Mouse (Mus musculus) natural killer cell, adult 2 months (primary cell): ENCODE data around the gene Zbtb7a.

Experiments used
- DNase-seq, 2 experiments: peaks; one replicate each; pipeline ENCODE4 v3.0.0; 2022; ENCODE audit warnings: low spot score in 2 of 2

Zbtb7a gene

DNA sequence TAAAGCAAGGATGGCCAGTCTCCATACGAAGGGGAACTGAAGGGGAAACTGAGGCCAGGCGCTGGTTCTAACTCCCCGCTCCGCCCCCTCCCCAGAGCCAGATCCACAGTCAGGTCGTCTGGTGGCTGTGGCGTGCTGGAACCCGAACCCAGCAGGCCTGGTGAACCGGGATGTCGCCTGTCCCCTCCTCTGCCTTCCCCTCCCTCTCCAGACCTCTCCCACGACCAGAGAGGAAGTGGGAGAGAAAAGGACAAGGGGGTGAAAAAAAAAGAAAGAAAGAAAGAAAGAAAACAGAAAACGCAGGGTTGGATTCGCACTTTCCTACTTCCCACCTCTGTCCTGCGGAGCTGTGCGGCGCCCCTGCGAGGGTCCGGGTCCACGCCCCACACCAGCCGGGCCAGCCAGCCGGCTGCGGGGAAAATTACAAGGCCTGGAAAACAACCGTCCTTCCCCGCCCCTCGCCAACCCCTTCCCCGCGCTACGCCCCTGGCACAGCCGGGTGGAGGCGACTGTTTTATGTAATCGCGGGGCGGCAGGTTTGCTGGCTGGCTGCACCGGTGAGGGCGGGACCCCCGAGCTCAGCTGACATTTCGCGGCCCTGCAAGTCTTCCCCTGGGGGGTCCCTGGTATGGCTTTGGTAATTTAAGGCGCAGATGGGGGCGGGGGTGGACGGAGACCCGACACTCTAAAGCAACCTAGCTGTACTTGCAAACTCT lies at the start of gene Zbtb7a:
Gene Zbtb7a, plus strand, starts transcription at position 255 of the 716 bp plus-strand sequence.
- no peak for DNase-seq

DNA sequence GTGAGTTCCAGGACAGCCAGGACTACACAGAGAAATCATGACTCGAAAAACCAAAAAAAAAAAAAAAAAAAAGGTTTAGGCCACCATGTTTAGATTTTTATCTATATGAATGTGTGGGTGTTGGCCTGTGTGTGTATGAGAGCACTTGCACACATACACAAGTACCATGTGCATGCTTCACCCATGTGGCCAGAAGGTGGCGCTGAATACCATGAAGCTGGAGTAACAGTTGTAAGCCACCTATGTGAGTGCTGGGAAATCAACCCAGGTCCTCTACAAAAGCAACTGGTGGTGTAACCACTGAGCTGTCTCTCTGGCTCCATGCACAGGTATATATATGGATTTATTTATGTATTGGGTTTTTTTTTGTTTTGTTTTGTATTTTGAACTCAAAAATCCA lies 48.0 kb upstream of the Zbtb7a start:
- peak in 1 of 2 experiments; percentile 36 for DNase-seq

DNA sequence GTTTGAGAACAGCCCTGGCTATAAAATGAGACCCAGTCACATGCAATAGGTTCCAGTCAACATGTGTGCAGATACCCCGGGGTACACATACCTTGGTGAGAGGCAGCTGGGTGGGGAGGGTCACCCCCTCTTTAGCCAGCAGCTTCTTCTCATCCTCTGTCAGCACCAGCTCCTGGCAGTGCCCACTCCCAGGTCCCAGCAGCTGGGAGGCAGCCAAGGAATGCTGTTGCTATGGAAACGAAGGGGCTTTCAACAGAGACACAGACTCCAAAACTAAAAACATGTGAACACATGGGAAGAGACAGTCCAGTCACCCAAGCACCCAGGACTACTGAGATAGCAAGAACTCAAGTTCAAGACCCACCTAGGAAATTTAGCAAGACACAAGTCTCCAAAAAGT lies 45.8 kb upstream of the Zbtb7a start:
- DNase-seq: no peak

DNA sequence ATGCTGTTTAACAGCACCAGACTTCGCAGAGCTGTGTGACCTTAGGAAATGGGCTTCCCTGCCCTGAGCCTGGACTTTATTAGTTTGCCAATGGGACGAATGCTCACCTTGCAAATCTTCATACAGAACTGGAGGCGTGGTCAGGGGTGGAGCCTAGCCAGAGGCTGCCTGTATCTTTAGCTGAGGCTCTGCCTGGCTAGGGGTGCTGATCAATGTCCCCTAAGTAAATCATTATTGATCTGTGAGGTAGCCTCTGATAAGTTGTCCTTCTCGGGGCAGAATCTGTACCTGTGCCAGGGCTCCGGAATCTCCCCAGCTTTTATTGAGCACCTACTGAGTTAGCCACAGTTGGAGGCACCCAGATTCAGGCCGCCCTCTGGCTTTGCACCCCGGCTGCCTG lies 44.4 kb upstream of the Zbtb7a start:
- no peak for DNase-seq

DNA sequence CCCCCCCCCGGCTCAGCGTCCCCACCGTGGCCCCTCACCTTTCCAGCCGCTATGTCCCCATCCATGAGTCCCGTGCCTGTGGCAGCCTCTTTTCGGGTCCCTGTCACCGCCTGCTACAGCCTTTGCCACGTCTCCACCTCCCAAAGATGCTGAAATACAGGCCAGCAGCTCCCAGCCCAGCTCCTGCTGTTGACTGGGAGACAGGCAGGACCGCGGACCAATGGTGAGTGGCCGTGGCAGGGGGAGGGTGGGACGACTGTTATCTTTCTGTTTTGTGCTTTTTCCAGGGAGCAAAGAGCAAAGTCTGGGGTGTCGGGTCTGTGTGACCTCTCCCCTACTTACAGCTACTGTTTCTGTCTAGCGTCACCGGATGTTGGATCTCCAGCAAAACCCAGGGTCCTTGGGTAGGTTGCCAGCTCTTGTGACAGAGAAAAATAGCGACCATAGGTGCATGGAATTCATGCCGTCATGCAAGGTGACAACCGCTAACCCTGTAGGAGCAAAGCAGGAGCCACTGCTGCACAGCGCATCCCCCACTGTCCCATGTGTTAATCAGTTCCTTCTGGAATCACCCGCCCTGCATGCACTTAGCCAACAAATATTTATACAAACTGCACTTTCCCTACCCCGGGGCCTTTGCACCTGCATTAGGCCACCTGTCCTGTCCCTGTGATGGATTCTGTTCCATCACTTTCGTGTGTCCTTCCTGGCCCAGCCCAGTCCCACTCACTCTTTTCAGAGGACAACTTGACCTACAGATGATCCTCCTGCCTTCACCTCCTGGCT lies 42.4 kb upstream of the Zbtb7a start:
- no peak for DNase-seq

DNA sequence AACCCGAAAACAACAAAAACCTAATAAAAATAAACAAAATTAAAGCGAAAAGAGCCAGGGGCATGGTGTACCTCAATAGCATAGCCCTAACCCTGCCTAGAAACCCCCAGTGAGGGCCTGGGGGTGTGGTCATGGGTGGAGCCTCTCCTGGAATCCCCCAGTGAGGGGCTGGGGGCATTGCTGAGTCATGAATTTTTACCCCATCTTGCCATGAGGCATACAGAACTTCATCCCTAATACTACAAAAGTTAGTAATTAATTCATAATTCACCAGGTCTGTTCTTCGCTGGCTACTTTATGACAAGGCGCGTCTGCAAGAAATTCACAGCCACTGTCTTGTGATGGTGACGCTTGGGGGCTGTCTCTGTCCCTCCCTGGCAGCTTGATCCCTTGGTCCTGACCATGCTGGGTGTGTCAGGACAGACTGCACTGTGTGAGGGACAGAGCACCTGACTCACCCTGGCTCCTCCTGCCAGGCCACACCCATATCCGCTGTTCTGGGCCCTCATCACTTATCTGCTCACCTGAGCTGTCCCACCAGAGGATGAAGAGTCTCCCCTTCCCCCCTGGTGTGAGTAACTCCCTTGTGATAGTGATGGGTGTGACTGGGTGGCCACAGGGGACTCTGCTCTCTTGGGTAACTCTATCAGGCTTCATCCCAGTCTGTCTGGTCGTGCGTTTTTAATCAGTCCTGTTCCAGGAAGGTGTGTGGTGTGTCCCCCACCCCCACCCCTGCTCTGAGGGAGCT lies 39.9 kb upstream of the Zbtb7a start:
- no peak for DNase-seq

DNA sequence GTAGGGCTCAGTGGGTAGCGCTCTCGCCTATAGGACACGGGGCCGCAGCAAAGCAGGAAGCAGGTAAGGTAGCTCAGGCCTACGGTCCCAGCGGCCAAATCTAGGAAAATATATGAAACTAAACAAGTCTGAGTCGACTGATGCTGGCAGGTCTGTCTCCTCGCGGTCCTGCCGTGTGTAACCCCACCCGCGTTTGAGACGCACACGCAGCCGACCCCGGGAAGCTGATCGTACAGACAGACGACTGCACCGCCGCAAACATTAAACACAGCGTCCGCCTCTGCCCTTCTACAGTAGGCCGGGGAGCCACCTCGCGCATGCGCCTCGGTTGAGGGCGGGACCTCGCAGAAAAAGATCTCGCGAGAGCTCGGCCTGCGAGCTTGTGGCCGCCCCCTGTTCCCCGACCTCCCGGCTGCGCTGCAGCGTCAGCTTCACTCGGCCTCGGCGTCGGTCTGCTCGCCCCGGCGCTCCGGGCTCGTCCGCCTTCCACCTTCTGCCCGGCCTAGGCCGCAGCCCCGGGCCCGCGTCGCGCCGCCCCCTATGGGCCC lies 29.4 kb upstream of the Zbtb7a start, which contains the start of gene Map2k2:
Gene Map2k2, plus strand, starts transcription at position 351 of the 548 bp plus-strand sequence.
- peak; percentile 97 to 98 for DNase-seq

DNA sequence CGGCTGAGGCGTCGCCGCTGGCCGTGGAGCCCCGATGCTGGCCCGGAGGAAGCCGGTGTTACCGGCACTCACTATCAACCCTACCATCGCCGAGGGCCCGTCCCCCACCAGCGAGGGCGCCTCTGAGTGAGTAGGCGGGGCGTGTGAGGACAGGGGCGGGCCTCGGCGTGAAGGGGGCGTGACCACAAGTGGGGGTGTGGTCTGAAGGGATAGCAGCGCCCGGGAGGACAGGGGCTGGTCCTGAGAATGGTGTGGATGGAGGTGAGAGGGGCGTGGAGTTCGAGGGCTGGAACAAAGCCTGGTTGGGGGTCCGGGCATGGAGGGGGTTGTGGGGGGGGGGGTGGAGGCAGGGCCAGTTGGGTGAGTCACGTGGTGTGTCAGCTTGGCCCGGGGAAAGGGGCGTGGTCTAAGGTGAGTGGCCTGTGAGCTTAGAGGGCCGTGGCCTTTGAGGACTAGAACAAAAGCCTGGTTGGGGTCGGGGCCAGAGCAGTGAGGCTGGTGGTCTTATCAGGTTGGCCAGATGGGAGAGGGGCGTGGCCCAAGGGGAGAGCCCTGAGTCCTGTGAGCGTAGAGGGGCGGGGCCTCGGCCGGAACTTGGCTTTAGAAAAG lies 28.8 kb upstream of the Zbtb7a start:
- DNase-seq: peak; percentile 88 to 92

DNA sequence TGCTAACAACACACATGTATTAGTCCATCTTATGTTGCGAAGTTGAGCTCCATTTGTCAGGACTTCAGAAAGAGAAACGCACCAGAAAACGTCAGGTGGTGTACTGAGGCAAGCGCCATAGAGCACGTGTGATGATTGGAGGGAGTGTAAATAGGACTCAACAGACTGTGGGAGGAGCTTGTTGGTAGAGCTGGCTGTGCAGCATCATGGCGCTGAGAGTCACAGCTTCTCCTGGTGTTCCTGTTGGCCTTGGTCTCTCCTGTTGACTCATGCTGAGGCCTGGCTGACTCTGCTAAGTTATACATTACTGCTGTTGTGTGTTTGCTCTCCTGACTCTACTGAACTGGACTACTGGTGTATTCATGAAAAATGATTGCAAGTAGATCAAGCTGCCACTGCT lies 22.1 kb upstream of the Zbtb7a start:
- no peak for DNase-seq

DNA sequence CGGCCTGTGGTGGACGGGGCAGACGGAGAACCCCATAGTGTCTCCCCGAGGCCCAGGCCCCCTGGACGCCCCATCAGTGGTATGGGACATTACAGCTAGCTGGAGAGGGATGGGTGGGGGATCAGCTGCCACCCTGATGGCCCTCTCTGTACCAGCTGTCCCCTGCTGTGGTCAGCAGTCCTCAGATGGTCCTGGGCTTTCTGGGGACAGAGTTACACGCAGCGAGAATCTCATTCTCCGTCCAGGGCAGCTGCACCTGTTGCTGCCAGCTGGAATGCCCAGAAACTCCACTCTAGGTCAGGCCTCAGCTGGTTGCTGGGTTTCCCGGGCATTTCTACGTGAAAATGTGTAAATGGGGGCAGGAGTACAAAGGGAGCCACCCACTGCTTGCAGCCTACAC lies 15.4 kb upstream of the Zbtb7a start:
- no peak for DNase-seq

DNA sequence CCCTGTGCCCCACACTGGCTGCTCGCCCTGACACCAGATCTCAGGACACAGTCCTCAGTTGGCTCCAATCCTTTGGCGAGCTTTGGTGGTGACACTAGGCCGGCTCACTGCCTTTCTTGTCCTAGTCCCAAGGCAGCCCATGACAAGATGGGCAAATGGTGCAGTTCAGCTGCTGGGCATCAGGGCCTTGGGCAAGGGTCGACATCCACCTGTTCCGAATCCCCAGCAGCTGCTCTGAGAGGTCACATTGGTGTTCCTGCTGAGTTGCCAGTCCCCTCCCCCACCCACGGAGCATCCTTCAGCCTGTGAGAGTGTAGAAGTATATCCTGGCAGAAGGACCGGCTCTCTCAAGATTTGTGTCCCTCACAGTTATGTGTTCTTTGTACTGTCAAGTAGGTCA lies 14.4 kb upstream of the Zbtb7a start:
- no peak for DNase-seq

DNA sequence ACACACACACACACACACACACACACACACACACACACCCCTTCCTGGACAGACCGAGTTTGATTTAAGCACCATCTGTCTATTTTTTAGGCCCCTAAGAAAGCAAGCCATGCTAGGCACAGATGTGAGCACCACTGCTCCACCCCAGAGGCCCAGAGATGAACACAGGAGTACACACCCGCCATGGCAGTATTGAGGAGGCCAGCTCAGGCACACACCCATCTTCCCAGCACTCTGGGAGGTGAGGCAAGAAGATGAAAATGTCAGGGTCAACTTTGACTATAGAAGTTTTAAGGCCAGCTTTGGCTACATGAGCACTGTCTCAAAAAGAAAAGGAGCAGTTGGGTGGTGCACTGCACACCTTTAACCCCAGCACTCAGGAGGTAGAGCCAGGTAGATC lies 12.1 kb upstream of the Zbtb7a start:
- DNase-seq: no peak

DNA sequence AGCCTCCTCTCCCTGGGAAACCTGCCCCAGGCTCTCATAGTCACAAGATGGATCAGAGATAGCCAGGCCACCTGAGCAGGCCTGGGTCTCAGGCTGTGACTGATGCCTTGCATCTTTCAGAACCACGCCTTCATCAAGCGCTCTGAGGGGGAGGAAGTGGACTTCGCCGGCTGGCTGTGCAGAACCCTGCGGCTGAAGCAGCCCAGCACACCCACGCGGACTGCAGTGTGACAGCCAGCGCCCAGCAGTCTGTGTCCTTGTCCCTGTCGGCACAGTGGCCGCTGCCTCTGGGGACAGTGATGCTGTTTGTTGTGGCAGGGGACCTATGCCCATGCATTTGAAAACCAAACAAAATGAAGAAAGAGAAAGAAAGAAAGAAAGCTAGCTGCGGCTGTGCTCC lies 11.5 kb upstream of the Zbtb7a start:
- no peak for DNase-seq

DNA sequence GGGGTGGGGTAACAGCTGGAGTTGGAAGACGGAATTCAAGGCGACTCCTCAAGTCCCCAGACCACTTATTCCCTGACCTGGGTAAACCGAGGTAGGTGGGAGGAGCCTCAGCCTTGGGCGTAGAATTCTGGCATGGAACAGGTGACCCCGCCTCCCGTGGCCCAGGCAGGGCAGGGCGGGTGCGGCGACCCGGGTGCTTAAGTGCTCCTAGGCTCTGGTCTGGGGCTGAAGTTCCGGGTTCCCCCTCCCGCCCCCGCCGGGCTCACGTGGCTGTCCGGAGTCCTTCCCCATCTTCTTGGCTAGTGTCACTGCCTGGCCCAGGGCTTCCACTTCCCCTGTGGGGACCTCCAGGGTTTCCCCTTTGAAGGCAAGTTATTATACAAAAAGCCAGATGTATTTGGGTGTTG lies 836 bp upstream of the Zbtb7a start:
- DNase-seq: peak; percentile 88 to 92

DNA sequence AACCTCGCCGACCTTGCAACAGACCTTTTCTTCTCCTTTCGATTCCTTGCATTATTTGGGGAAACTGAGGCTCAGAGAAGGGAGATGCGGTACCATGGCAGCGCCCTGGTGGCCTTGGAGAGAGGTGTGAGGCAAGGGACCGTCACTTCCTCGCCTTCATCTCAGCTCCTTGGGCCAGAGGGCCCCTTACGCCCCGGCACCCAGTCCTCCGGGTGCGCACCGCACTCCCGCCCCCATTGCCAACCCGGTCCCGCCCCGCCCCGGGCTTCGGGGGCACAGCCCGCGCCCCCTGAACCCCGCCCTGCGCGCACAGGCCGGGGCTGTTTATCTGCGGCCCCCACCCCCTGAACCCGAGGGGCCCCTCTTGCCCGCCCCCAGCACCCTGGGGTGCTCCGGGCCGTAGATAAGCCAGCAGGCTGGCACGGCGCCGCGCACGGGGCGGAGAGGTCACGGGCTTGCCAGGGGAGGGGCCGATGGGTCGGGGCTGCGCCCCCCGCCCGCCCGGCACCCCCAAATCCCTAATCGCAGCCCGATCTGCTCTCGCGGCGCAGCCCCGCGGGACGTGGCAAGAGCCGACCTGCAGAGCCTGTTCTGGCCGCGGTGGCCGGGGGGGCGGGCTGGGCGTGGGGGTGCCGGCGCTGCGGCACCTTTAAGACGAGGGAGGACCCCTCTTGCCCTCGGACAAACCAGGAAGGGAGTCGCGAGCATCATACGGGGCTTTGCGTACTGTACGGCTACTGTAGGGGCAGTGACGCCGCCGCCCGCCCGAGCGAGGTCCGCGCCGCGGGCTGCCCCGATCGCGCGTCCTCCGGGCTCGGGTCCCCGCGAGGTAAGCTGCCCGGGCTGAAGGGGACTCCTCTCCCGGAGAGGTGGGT lies 1.0 kb downstream of the Zbtb7a start:
- peak; percentile 65 for DNase-seq

DNA sequence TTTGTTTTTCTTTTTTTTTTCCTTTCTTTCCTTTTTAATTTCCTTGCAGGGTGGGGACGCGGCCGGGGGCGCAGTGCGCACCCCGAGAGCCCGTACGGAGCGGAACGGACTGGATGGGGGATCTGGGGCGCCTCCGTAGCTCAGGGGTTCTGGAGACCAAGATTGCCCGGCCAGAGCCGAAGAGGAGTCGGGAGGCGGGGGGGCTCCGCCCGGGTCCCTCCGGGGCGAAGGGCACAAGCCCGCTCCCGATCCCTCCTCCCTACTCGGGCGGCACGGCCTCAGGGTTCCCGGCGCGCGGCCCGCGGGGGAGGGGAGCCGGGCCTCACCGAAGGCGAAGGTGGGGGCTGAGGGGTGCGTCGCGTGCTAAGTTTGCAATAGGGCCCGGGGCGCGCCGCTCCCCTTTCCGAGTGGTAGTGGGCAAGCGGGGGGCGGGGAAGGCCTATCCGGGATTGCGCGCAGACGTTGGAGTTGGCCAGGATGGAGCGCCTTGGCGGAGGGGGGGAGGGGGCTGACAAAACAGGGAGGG lies 1.7 kb downstream of the Zbtb7a start:
- peak; percentile 71 to 79 for DNase-seq

DNA sequence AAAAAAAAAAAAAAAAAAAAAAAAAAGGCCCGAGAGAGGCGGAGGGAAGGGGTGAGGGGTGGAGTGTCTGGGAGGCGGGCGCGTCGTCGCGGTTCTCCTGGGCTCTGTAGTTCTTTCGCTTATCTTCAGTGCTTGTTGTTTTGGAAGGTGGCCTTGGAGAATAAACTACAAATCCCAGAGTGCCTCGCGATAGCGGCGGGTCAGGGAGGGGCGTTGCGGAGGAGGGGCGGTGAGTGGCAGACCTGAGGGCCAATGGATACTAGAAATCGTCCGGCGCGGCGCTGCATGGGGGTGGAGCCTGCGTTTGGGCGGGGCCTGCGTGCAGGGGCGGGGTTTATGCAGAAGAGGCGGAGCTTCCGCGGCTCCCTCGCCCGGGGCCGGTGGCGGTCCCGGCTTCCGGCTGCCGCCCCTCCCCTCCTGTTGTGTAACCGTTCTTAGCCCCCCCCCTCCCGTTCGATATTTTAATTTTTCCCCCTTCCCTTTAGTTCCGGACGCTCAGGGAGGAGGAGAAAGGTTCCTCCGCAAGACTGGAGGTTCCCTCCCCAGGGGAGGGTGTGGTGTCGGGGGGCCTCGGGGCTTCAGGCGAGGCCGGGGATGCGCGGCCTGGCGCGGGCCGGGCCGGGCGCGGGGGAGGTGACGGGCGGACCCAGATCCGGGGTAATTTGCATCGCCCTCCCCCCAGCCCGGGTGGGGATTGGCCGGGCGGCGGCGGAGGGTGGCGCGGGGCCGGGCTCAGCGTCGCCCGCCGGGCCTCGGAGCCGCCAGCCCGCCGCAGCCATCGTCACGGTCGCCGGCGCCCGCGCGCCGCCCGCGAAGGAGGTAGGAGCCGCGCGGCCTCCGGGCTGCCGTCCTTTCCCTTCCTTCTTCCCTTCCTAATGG lies 2.5 kb downstream of the Zbtb7a start:
- DNase-seq: peak; percentile 100

DNA sequence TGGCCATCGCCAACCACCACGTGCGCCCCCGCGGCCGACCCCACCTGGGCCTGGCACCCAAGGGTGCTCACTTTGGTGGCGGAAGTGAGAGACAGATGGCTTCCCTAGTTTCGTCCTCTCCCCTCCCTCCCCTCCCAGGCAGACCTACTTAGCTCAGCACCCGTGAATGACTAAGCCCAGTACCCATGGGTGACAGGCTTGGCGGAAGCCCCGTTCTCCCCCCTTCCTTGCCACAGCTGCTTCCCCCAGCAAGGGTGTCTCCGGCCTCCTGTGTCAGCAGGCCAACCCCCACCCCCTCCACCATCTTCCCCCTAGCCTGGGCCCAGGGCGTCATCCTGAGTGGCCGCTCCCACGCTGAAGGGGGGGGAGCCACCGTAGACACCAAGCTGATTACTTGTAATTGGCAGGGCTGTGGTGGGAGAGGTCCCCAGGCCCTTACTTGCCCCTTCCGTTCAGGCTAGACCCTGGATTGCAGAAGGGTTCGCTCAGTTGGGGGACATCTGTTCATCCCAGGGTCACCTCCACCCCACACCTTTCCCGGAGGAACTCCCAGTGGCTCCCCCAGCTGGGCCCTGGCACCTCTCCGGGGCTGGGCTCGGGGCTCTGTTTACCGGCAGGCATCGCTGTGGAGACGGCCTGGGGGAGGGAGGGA lies 3.2 kb downstream of the Zbtb7a start:
- peak; percentile 79 to 82 for DNase-seq
